Mouse (Mus musculus) left cerebral cortex, adult 8-10 months (tissue): ENCODE measurements around the gene Ppp1r12c. TPM values are rescaled to one million over a fixed set of nuclear protein-coding genes. Genes with fewer than 3 reads are reported as not detected.
A peak's percentile ranks its signal among the peaks of the same experiment; 100 is the strongest.

Experiments used
- DNase-seq, 2 experiments: peaks; one replicate each; pipeline ENCODE4 v3.0.0; 2022; ENCODE audit warnings: low spot score in 2 of 2
- total RNA-seq, 4 experiments: library from RNA; stranded (reverse); gene quantifications; 2 replicates each; pipeline ENCODE4 v1.2.4; 2022

Ppp1r12c gene
- total RNA-seq, 4 experiments from 2014 or later: 142 to 158 (median 151) TPM

DNA sequence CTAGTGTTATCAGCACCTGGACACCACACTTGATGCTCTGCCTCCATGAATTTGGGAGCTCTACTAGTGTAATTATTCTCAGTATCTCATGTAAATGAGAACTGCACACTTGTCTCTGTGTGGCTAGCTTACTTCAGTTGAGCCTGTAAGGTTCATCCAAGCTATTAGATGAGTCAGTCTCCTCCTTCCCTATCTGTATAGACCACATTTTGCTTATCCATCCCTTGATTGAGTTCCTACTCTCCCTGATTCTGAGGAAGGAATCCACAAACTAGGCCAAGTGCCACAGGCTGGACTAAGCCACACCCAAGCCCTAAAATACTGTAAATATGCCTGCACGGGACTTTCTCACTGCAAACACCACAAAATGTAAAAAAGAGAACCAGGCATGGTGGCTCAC lies 7.5 kb downstream of the Ppp1r12c start:
- DNase-seq: no peak

DNA sequence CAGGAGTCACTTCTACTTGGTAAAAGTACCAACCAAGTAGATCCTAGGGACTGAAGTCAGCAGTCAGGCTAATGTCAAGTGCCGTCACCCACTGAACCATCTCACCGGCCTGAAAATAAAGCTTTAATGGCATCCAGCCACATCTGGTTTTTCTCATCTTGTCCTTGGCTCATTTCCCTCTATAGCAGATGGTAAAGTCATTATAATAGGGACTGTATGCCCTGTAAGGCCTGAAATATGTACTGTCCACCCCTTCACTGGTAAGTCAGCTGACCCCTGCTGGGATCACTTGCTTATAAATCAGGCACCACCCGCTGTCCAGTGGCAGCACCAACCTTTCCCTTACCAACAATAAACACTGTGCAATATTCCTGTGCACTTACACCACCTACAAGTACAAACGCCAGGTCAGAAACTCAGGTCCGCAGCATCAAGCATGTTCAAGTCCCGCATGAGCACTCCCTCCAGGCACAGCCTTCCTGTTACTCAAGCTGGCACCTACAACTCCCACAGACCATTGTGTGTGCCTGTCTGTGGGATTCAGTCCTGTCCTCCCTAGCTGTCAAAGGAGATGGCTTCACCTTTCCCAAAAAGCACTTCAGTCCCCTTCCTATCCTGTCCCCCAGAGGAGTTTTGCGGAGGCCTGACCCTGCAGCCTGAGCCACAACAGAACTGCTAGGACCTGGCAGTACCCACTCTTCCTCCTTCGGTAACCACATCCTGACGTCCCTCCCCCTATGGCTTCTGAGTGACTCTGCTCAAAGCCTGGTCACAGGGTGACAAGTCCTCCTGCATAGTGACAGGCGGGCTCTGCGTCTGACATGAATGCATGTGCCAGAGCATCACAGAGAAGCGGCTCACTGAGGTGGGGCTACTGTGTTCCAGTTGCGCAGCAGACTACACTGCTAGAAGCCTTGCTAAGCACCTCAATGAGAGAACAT lies 8.9 kb downstream of the Ppp1r12c start:
- DNase-seq: no peak

GRCm38 (mm10) chr7:4491308-4491707 lies 10.2 kb downstream of the Ppp1r12c start:
- no peak for DNase-seq

GRCm38 (mm10) chr7:4482281-4482680 lies 19.2 kb downstream of the Ppp1r12c start:
- no peak for DNase-seq

DNA sequence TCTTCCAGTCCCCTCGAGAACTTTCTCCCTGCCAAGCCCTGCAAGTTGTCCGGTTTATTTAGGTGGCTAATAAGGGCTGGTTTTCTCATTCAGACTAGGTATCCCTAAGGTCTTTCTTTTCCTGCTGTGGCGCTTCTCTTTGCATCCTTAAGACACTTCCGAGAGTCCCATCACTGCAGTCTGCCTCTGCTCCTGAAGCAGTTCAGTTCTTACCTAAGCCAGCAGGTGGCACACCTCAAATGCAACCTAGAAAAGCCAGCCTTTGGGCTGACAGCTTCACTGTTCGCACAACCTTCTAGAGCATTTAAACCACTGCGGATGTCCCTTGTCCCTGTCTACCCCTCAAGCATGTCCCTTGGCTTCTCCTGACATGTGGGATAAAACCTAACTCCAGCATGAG lies 21.8 kb downstream of the Ppp1r12c start:
- no peak for DNase-seq

GRCm38 (mm10) chr7:4478796-4479291 lies 22.6 kb downstream of the Ppp1r12c start:
- DNase-seq: no peak

GRCm38 (mm10) chr7:4478021-4478795 lies 23.3 kb downstream of the Ppp1r12c start:
- DNase-seq: peak in 1 of 2 experiments; percentile 53

GRCm38 (mm10) chr7:4473940-4474339 lies 27.5 kb downstream of the Ppp1r12c start:
- no peak for DNase-seq

DNA sequence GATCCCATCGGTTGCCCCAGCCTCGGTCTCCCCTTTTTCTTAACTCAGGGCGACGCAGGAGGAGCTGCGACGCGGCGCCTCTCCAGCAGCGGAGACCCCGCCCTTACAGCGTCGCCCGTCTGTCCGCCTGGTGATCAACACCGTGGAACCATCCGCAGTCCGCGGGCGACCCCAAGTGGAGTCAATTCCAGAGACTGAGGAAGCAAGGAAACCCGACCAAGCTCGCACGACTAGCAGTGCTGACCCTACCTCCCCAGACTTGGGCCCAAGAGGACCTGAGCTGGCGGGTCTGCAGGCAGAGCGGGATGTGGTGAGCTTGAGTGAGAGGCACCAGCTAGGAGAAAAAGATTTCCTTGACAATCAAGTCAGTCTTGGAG lies 30.3 kb downstream of the Ppp1r12c start:
- peak; percentile 66 to 75 for DNase-seq

DNA sequence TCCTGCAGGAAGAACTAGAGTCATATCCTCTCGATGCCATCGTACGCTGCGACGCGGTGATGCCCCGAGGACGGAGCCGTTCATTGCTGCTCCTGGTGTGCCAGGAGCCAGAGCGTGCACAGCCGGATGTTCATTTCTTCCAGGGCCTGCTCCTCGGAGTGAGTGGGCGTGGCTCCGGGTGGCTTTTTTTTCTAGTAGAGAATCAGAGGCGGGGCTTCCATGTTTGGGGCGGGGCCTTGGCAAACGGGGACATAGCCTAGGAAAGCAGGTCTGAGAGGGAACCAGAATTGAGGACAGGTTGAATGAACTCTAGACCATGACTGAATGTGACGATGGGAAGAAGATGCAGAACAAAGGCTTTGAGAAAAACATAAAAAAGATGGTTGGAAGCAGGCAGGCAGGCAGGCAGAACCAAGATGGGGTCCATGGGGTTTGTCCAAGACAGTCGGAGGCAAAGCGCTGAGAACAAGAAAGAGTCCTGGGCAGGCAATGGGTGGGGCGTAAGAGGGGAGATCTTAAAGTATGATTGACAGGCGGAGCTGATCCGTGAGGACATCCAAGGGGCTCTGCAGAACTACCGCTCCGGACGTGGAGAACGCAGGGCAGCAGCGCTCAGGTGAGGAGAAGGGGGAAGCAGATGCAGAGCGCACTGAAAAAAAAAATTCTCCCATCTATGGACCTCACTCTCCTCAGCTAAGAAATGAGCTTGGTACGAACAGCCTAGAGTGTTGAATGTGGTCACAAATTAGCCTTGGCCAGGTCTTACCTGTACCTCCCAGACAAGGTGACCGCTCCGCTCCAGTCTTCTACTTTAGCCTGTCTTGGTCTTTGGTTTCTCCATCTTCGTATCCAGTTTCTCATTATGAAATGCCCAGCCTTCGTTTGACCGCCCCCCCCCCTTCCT lies 31.0 kb downstream of the Ppp1r12c start:
- peak in 1 of 2 experiments; percentile 70 for DNase-seq

GRCm38 (mm10) chr7:4467801-4468200 lies 33.7 kb downstream of the Ppp1r12c start:
- no peak for DNase-seq

- no peak for DNase-seq
Measured at GRCm38 (mm10) chr7:4464194-4464824, 37.2 kb downstream of the Ppp1r12c start.

DNA sequence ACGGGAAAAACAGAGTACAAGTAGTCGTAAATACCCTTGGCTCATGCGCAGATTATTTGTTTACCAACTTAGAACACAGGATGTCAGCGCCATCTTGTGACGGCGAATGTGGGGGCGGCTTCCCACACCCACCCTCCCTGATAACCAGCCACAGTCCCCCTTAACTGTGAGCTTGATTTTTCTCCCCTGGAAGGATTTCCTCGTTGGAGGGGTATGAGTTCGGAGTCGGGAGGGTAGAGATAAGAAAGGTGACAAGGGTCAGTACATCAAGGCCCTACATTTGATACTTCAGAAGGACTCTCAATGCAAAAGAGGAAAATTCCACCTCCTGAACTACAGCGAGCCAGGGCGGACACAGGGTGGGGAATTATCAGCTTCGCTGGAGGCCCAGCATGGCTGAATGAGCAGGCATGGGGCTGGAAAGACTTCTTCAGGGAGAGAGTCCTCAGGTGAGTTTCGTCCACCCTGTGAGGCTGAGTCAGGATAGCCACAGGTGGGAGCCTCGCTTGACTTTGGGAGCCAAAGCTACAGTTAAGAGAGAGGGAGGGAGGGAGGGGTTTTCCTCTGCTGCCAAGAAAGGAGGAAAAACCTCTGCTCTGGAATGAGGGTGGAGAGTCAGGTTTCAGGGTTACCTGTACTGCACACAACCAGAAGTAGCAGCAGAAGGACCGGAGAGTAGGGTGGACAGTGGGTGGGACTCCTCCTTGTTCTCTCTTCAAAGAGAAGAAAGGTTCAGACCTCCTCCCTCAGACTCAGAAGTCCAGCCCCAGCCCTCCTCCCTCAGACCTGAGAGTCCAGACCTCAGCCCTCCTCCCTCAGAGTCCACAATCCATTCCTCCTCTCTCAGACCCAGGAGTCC lies 40.7 kb downstream of the Ppp1r12c start, which contains the start of gene Eps8l1:
Gene Eps8l1, plus strand, starts transcription at position 99 of the 859 bp plus-strand sequence.
- DNase-seq: no peak

GRCm38 (mm10) chr7:4452644-4453043 lies 48.8 kb downstream of the Ppp1r12c start:
- DNase-seq: no peak

DNA sequence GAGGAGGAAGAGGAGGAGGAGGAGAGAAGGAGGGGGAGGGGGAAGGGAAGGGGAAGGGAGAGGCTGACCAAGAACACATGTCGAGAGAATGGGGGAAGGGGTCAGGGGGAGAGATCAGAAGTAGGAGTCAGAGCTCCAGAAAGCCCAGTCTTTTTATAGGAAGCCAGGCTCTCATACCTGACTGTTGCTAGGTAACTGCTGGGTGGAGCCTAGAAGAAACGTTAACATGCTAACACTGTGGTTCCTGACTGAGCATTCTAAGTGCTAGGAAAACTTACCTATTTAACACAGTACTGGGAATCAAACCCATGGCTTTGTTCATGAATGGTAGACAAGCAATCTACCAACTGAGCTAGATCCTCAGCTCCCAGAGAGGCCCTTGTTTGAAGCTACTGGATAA lies 52.3 kb downstream of the Ppp1r12c start:
- DNase-seq: no peak

GRCm38 (mm10) chr7:4448439-4448838 lies 53.0 kb downstream of the Ppp1r12c start:
- DNase-seq: no peak

GRCm38 (mm10) chr7:4447138-4447537 lies 54.3 kb downstream of the Ppp1r12c start:
- no peak for DNase-seq

DNA sequence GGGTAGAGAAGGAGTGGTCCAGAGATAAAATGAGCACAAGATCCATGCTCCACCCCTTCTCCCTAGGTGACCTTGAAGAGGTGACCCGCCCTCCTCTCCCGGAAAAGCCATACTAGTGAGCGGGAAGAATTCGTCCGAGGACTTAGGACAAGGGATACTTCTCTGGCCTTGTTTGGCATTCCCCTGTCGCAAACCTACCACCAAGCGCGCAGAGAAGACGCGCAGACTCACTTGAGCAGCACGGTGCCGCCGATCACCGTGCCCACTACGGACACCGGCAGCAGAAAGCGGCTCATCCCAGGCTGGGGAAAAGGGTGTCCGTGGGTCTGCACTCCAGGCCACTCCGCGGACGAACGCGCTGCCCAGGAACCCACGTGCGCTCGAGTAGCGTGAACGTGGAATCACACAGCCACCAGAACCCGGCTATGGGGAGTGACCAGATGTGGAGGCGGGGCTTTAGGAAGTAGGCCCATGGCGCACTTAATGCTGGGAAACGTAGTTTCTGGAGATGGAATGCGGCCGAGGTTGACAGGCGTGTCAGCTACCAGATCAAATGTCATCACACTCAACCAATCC lies 56.2 kb downstream of the Ppp1r12c start, which contains the start of gene Rdh13:
Gene Rdh13, minus strand, starts transcription at position 434 of the 576 bp plus-strand sequence.
- DNase-seq: peak; percentile 74 to 90

DNA sequence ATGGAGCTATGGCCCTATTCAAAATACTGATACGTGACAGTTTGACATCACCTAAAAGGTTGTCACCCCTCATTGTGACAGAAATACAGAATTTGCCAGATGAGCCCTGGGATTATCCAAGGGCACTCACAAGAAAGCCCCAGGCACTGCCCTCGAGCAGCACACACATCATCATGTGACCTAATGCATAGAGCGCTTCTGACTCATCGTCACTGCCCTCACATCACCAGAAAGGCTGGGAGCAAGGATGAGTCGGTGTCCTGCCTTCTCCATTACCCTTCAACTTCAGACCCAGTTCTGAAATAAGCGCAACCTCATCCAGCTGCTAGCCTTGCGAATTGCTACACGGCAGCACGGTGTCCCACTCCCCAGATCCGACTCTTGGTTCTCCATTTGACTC lies 60.9 kb downstream of the Ppp1r12c start:
- no peak for DNase-seq
